Mouse (Mus musculus): ENCODE results near the gene Plppr3. TPM values are rescaled to one million over a fixed set of nuclear protein-coding genes. Genes with fewer than 3 reads are reported as not detected.
A peak's percentile ranks its signal among the peaks of the same experiment; 100 is the strongest.

The Plppr3 gene
- polyA plus RNA-seq, 1 experiment from 2014 or later, result 142 TPM

DNA sequence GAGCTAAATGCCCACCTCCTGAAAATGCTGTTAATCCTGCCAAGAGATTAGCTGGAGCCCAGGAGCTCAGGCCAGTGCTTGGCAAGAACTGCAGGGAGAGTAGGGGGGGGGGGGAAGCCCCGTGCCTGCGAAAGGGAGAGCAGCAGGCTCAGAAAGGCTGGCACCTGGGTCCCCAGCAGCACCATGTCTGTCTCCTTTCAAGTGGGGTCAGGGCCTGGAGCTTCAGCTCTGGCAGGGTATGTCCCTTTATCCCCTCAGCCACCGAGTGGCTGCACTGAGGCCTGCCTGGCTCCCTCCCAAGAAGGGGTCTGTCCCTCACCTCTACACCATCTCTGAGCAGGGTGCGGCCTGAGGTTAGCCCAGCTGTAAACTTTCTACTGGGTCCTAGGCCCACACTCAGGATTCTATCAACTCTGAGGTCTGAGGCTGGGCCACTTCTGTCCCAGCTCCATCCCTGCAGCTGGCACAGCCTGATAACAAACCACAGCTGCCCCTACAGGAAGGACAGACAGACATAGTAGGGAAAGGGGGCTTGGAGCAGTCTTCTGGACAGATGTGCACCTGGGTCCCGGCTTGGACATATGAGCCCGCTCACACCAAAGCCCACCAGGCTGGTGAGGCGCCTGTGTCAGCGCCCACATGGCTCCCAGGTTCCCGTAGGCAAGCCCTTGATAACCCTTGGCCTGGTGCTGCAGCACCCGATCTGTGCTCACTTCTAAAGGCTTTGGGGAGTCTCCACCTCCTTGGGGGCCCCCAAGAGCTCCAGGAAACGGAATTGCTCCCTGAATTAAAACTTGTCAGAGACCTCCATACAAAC, 39.9 kb upstream of the Plppr3 start:
- no peak overlapping the region for H3K27ac ChIP-seq
- WGBS, result 70% methylated on average over 10 of the region's 11 CpGs
- peaks cover 45% of the 10 kb centered on the region for H3K4me1 ChIP-seq

DNA sequence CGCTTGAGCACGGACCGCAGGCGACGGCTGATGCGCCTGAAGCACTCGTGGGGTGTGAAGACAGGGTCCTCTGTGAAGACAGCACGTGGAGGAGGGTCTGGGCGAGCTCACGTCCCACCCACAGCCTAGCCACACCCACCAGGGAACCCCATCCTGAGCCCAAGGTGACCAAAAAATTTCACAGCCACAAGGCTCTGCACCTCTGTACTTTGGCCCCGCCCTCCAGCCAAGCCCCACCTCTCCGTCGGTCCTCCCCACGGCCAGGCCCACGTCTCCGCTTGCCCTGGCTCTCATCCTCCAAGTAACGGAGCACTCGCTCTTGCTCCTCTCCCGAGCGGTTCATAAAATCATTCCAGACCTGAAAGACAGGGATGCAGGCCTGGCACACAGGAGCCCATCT, 38.0 kb upstream of the Plppr3 start:
- Histone ChIP-seq H3K27me3 (peaks cover 3% of the 10 kb centered on the region), H3K4me1 (peaks cover 38% of the 10 kb centered on the region), H3K4me3 (no peak overlapping the region), H3K4me2 (replicated peaks) (no peak overlapping the region), H3K9me3 (no peaks in the 10 kb centered on the region), H3K27ac (no peak overlapping the region), H3K36me3 (peaks cover 33% of the 10 kb centered on the region), H3K9ac (0 out of 2 replicates have a peak overlapping the region, but pooled peaks have one; percentile 45)
- WGBS, result 60% methylated on average over 20 of the region's 20 CpGs
- ATAC-seq (ENCODE audit: low FRiP score, low read depth), result no peak

More for the DNA sequence above, 39.9 kb upstream of the Plppr3 start:
- H3K9me3 ChIP-seq, result no peaks in the 10 kb centered on the region
- H3K27me3 ChIP-seq, result peaks cover 22% of the 10 kb centered on the region
- peak overlapping the region; percentile 99; the same call in 1 of the 2 replicates for H3K4me2 ChIP-seq (replicated peaks)
- no peak overlapping the region for H3K4me3 ChIP-seq
- H3K9ac ChIP-seq, result peak overlapping the region; percentile 95
- H3K36me3 ChIP-seq, result peaks cover 33% of the 10 kb centered on the region
- ATAC-seq (ENCODE audit: low FRiP score, low read depth), result no peak

DNA sequence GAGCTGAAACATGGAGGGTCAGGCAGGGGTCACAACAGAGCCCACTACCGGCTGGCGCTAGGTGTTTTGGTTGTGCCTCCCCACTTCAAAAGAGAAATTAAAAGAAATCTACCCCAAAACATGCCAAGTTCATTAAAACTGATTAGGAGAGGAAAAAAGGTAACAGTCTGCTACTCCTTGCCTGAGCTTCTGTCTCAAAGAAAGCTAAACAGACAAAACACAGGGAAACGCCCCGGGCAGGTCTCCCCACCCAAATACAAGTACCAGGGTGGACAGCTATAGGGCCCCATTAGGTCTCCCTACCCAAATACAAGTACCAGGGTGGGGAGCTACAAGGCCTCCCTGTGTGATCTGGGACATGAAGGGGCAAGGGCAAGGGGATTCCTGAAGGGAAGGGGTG, 36.1 kb upstream of the Plppr3 start, which contains the start of gene Gm26602:
Gm26602 (plus strand) TSS at position 301 of the 400 bp plus-strand sequence.
- H3K27me3 ChIP-seq, result no peaks in the 10 kb centered on the region
- no peak within 1 kb of the TSS; the same call in 1 of the 2 replicates for H3K9ac ChIP-seq
- H3K27ac ChIP-seq, result no peak within 1 kb of the TSS
- peaks cover 29% of the 10 kb centered on the region for H3K4me1 ChIP-seq
- H3K36me3 ChIP-seq, result peaks cover 51% of the 10 kb centered on the region
- no peak for ATAC-seq (ENCODE audit: low FRiP score, low read depth)
- 89% methylated on average over 4 of the region's 4 CpGs for WGBS
- no peaks in the 10 kb centered on the region for H3K9me3 ChIP-seq
- no peak within 1 kb of the TSS for H3K4me3 ChIP-seq
- peak within 1 kb of the TSS; percentile 54 for H3K4me2 ChIP-seq (replicated peaks)

DNA sequence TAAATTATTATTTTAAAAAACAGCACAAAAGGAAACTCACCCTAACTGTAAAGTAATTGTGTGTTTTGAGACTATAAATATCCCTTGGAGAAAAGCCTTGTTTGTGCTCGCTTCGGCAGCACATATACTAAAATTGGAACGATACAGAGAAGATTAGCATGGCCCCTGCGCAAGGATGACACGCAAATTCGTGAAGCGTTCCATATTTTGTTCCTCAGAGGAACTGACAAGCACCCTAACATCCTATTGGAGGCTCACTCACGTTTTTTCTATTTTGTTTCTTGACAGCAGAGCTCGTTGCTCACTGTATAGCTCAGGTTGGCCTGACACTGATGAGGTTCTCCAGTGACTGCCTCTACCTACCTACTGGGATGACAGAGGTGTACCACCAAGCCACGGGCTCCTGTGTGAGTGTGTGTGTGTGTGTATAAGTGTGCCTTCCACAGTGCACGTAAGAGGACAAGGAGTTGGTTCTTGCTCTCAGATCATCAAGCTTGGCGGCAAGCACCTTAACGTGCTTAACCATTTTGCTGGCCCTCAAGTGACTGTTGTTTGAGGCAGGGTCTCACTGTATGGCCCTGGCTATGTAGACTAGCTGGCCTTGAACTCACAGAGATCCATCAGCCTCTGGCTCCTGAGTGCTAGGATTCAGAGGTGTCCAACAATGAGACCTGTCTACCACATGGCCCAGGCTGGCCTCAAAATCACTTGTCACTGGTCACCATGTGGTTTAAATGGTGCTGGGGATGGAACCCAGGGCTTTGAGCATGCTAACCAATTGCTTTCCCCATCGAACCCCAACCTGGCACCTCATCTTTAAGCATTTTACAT, 34.9 kb upstream of the Plppr3 start:
- H3K27me3 ChIP-seq, result no peaks in the 10 kb centered on the region
- H3K9me3 ChIP-seq, result no peaks in the 10 kb centered on the region
- peak overlapping the region; percentile 53 for H3K9ac ChIP-seq
- peak overlapping the region; percentile 63; the same call in 1 of the 2 replicates for H3K27ac ChIP-seq
- peak overlapping the region; percentile 64 for H3K4me3 ChIP-seq
- H3K4me2 ChIP-seq (replicated peaks), result peak overlapping the region; percentile 54
- WGBS, result 24% methylated on average over 14 of the region's 14 CpGs
- peak; percentile 38; the same call in 1 of the 2 replicates for ATAC-seq (ENCODE audit: low FRiP score, low read depth)
- peaks cover 63% of the 10 kb centered on the region for H3K36me3 ChIP-seq
- peaks cover 16% of the 10 kb centered on the region for H3K4me1 ChIP-seq

DNA sequence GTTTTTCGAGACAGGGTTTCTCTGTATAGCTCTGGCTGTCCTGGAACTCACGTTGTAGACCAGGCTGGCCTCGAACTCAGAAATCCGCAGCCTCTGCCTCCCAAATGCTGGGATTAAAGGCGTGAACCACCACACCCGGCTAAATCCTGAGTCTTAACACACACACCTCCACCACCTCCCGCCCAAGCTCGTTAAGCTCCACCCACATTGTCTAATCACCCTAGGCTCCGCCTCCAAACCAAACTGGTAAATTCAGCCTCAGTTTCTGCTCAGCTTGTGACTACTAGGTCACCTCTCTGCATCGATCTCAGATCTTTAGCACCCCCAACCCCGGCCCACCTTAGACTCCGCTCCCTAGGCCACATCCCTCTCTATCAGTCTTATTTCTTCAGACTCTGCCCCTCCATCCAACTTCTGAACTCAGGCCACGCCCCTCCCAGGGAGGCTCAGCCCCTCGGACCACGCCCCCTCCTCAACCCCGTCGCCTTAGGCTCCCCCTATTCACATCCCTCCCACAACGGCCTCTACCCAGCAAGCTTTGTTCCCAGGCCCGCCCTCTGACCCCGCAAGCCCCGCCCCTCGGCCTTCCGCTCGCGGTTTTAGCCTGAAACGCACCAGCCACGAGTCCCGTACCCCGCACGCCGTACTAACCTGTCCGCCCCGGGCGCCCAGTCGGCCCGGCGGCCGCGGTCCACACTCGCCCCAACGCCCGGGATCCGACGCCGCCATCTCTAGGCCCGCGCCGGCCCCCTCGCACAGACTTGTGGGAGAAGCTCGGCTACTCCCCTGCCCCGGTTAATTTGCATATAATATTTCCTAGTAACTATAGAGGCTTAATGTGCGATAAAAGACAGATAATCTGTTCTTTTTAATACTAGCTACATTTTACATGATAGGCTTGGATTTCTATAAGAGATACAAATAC, 34.0 kb upstream of the Plppr3 start, which contains the start of gene Med16:
Med16 (minus strand) TSS at position 757 of the 925 bp plus-strand sequence.
- no peaks in the 10 kb centered on the region for H3K27me3 ChIP-seq
- H3K4me2 ChIP-seq (replicated peaks), result peak within 1 kb of the TSS; percentile 55
- H3K36me3 ChIP-seq, result peaks cover 71% of the 10 kb centered on the region
- WGBS, result 1% methylated on average over 52 of the region's 52 CpGs
- peaks cover 12% of the 10 kb centered on the region for H3K4me1 ChIP-seq
- ATAC-seq (ENCODE audit: low FRiP score, low read depth), result peak; percentile 93
- H3K27ac ChIP-seq, result peak within 1 kb of the TSS; percentile 97
- H3K9ac ChIP-seq, result peak within 1 kb of the TSS; percentile 87
- H3K4me3 ChIP-seq, result peak within 1 kb of the TSS; percentile 64
- no peaks in the 10 kb centered on the region for H3K9me3 ChIP-seq

DNA sequence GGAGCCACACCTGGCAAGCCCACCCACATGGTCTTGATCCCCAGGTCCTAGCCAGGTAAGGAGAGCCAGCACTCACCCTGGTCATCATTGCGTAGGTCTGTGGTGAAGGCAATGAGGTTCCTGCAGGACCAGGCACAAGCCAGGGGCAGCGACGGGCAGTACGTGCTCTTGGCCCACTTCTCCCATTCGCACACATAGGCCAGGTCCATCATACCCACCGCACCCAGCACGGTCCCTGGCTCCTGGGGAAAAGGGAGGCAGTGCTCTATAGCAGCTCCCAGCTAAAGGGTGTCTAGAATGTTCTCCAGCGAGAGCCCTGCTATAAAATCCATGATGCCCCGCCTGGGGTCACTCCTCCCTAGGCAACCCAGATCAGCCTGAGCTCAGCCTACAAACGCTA, 33.0 kb upstream of the Plppr3 start:
- H3K4me3 ChIP-seq, result peak overlapping the region; percentile 64; the same call in 1 of the 2 replicates
- H3K36me3 ChIP-seq, result peaks cover 71% of the 10 kb centered on the region

DNA sequence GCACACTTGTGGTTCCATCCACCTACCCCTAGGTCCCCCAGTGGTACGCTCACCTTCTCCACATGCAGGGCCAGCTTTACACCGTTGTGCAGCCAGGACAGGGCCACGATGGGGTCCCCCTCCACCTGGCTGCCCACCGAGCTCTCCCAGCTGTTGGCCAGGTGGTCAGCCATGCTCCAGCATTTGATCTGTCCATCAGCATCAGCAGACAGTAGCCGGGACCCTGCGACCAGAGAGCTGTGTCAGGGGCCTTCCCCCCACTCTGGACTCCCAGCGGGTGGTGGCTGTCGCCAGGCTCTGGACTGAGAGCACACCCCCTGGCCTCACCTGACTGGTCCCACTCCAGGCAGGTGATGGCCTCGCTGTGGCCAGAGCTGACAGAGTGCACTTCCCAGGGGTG, 32.3 kb upstream of the Plppr3 start:
- Histone ChIP-seq H3K27me3 (no peaks in the 10 kb centered on the region), H3K27ac (no peak overlapping the region), H3K36me3 (peaks cover 70% of the 10 kb centered on the region), H3K9ac (peak overlapping the region; percentile 25; the same call in 1 of the 2 replicates), H3K4me1 (peaks cover 12% of the 10 kb centered on the region), H3K4me3 (no peak overlapping the region), H3K4me2 (replicated peaks) (no peak overlapping the region), H3K9me3 (no peaks in the 10 kb centered on the region)
- no peak for ATAC-seq (ENCODE audit: low FRiP score, low read depth)
- 92% methylated on average over 9 of the region's 9 CpGs for WGBS

More for the DNA sequence above, 33.0 kb upstream of the Plppr3 start:
- Histone ChIP-seq H3K9me3 (no peaks in the 10 kb centered on the region), H3K27me3 (no peaks in the 10 kb centered on the region), H3K9ac (peak overlapping the region; percentile 25; the same call in 1 of the 2 replicates), H3K27ac (no peak overlapping the region), H3K4me1 (peaks cover 12% of the 10 kb centered on the region), H3K4me2 (replicated peaks) (peak overlapping the region; percentile 55; the same call in 1 of the 2 replicates)
- no peak for ATAC-seq (ENCODE audit: low FRiP score, low read depth)
- 93% methylated on average over 10 of the region's 10 CpGs for WGBS

DNA sequence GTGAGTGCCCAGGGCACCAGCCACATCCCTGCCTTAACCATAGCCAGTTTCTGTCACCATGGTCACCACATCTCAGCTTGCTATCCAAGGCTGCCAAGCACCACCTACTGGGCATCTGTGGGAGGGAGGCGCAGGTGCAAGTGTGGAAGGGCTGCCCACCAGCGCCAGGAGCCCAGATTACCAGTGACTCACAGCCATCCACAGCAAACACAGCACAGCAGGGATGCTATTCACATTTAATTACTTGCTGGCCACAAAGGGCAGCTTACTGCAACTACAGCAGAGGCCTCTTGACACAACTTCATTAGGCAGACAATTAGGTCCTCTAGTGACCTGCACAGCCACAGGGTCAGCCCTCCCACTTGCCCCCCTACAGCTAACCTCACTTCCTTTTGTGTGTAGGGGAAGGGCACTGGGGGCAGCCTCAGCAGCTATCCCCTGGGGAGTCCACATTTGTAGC, 26.5 kb upstream of the Plppr3 start:
- Histone ChIP-seq H3K9ac (0 out of 2 replicates have a peak overlapping the region, but pooled peaks have one; percentile 5), H3K4me3 (no peak overlapping the region), H3K9me3 (no peaks in the 10 kb centered on the region), H3K4me2 (replicated peaks) (no peak overlapping the region), H3K36me3 (peaks cover 98% of the 10 kb centered on the region), H3K27me3 (no peaks in the 10 kb centered on the region), H3K27ac (no peak overlapping the region), H3K4me1 (no peaks in the 10 kb centered on the region)
- ATAC-seq (ENCODE audit: low FRiP score, low read depth), result no peak
- WGBS, result 29% methylated on average over 2 of the region's 2 CpGs

DNA sequence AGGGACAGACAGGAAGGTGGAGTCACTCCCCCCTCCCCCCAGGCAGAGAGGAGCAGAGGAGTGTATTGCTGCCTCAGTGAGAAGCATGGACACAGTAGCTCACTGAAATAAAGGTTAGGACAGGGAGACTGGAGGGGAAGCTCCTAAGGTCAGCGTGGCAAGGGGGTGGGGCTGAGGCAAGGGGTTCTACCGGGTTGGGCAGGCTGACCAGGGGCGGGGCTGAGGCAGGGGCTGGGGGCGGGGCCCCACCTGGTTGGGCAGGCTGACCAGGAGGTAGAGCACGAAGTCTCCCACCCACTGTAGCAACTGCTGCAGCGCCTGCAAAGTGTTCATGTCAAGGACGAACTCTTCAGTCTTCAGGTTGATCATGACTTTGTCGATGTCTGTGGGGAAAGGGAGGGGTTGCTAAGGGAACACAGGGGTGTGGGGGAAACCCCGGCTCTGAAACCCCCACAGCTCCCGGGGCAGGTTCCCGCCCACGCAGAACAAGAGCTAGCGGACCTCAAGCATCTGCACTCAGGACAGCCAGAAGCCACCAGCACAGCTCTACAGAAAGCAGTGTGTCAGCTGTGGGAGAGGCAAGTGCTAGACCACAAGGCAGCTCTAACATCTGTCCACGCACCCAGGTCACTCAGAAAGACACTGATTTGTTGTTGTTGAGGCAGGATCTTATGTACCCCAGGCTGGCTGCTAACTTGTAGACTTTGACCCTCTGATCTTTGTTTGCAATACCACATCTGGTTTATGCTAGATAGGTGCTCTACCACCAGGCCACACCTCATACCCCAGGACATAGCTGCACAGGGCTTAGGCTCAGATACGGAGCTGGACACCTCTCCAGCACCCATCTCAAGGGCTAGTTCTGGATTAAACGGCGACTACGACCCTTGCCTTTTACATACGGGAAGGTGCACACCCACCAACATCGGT, 23.1 kb upstream of the Plppr3 start:
- Histone ChIP-seq H3K9ac (no peak overlapping the region; the same call in 1 of the 2 replicates), H3K9me3 (no peaks in the 10 kb centered on the region), H3K27me3 (no peaks in the 10 kb centered on the region), H3K4me1 (no peaks in the 10 kb centered on the region), H3K36me3 (peaks cover 81% of the 10 kb centered on the region), H3K4me2 (replicated peaks) (no peak overlapping the region), H3K4me3 (no peak overlapping the region), H3K27ac (no peak overlapping the region)
- no peak for ATAC-seq (ENCODE audit: low FRiP score, low read depth)
- WGBS, result 57% methylated on average over 18 of the region's 20 CpGs

DNA sequence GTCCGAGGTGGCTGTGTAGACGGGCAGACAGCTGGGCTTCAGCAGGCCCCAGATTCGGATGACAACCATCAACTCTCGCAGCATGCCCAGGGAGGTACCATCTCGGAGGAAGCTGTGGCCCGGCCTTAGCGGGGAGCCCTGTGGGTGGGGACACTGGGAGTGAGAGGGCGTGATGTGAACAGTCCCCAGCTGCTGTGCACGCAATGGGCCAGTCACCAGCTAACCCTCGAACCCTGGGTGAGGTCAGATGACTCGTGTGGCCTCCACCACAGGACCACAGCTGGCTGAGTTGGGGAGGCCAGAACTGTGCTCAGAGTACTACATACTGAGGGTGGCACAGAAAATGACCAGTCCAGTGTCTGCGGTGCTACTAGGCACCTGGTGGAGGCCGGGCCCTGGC, 22.4 kb upstream of the Plppr3 start:
- Histone ChIP-seq H3K9ac (peak overlapping the region; percentile 31; the same call in 1 of the 2 replicates), H3K9me3 (no peaks in the 10 kb centered on the region), H3K4me2 (replicated peaks) (no peak overlapping the region), H3K4me1 (no peaks in the 10 kb centered on the region), H3K4me3 (no peak overlapping the region), H3K27ac (no peak overlapping the region), H3K36me3 (peaks cover 74% of the 10 kb centered on the region), H3K27me3 (no peaks in the 10 kb centered on the region)
- WGBS, result 85% methylated on average over 13 of the region's 13 CpGs
- no peak for ATAC-seq (ENCODE audit: low FRiP score, low read depth)

Data from limb, embryonic 13.5 days (tissue).